Mouse (Mus musculus) gastrocnemius, postnatal 14 days (tissue): ENCODE measurements around the gene Fbxo17. TPM values are rescaled to one million over a fixed set of nuclear protein-coding genes. Genes with fewer than 3 reads are reported as not detected.
A peak's percentile ranks its signal among the peaks of the same experiment; 100 is the strongest.

Experiments
- DNase-seq: peaks from one replicate; pipeline ENCODE4 v3.0.0; 2021; ENCODE audit warnings: mixed read lengths
- intact Hi-C: fragments of 180-260 bp; cut with DNase I; formaldehyde crosslinking; loops from one replicate; pipeline ENCODE4 v1.15.1; 2025; ENCODE audit warnings: low total_unique reads
- total RNA-seq, 2 experiments: library from RNA; stranded (reverse); gene quantifications; 2 replicates each; pipeline ENCODE4 v1.2.3; 2021

Fbxo17 gene
- total RNA-seq, 2 experiments from 2014 or later, result 5.6 to 7.3 TPM

GRCm38 (mm10) chr7:28714667-28715066 lies 1.9 kb upstream of the Fbxo17 start:
- intact Hi-C loops, result no loop called here
- no peak for DNase-seq

- DNase-seq, result no peak
- intact Hi-C loops, result no loop called here
Measured at GRCm38 (mm10) chr7:28715598-28715997, 1.0 kb upstream of the Fbxo17 start.

GRCm38 (mm10) chr7:28717726-28718125 lies 1.1 kb downstream of the Fbxo17 start:
- intact Hi-C loops, result no loop called here

GRCm38 (mm10) chr7:28719159-28719558 lies 2.6 kb downstream of the Fbxo17 start:
- intact Hi-C loops, result no loop called here

More at GRCm38 (mm10) chr7:28717726-28718125, 1.1 kb downstream of the Fbxo17 start:
- no peak for DNase-seq

GRCm38 (mm10) chr7:28719650-28720049 lies 3.0 kb downstream of the Fbxo17 start:
- no peak for DNase-seq
- intact Hi-C loops, result loop anchor here (10.0 kb wide), 1 partner anchor 155 kb away; no protein-coding TSS in a partner anchor

More at GRCm38 (mm10) chr7:28719159-28719558, 2.6 kb downstream of the Fbxo17 start:
- DNase-seq, result no peak

- no peak for DNase-seq
- intact Hi-C loops, result loop anchor here (10.0 kb wide), 1 partner anchor 156 kb away; no protein-coding TSS in a partner anchor
Measured at GRCm38 (mm10) chr7:28720753-28721537, 4.3 kb downstream of the Fbxo17 start.

- DNase-seq, result no peak
- intact Hi-C loops, result loop anchor here (10.0 kb wide), 1 partner anchor 157 kb away; no protein-coding TSS in a partner anchor
Measured at GRCm38 (mm10) chr7:28722079-28722478, 5.5 kb downstream of the Fbxo17 start.

- intact Hi-C loops, result loop anchor here (10.0 kb wide), 1 partner anchor 160 kb away; no protein-coding TSS in a partner anchor
- no peak for DNase-seq
Measured at GRCm38 (mm10) chr7:28724613-28725012, 8.0 kb downstream of the Fbxo17 start.

GRCm38 (mm10) chr7:28726600-28726999 lies 10.0 kb downstream of the Fbxo17 start:
- peak; percentile 77 for DNase-seq
- intact Hi-C loops, result loop anchor here (10.0 kb wide), 1 partner anchor 162 kb away; no protein-coding TSS in a partner anchor

GRCm38 (mm10) chr7:28727649-28728340 lies 11.2 kb downstream of the Fbxo17 start:
- intact Hi-C loops, result loop anchor here (10.0 kb wide), 1 partner anchor 163 kb away; no protein-coding TSS in a partner anchor
- peak; percentile 41 for DNase-seq

GRCm38 (mm10) chr7:28732341-28733142 lies 15.9 kb downstream of the Fbxo17 start:
- peak; percentile 44 for DNase-seq
- intact Hi-C loops, result no loop called here

- DNase-seq, result no peak
- intact Hi-C loops, result no loop called here
Measured at GRCm38 (mm10) chr7:28733211-28733610, 16.6 kb downstream of the Fbxo17 start.

GRCm38 (mm10) chr7:28735701-28736100 lies 19.1 kb downstream of the Fbxo17 start:
- no peak for DNase-seq
- intact Hi-C loops, result no loop called here

GRCm38 (mm10) chr7:28739829-28740228 lies 23.2 kb downstream of the Fbxo17 start:
- no peak for DNase-seq
- intact Hi-C loops, result no loop called here

- intact Hi-C loops, result no loop called here
- DNase-seq, result no peak
Measured at GRCm38 (mm10) chr7:28740949-28741348, 24.3 kb downstream of the Fbxo17 start.

GRCm38 (mm10) chr7:28741368-28741708 lies 24.7 kb downstream of the Fbxo17 start:
- no peak for DNase-seq
- intact Hi-C loops, result no loop called here

GRCm38 (mm10) chr7:28741709-28742438 lies 25.3 kb downstream of the Fbxo17 start, which contains the start of the genes Mrps12 and Sars2:
TSS of gene Mrps12 (minus strand) at chr7:28741820.
TSS of gene Sars2 (plus strand) at chr7:28741992.
- DNase-seq, result peak; percentile 93
- intact Hi-C loops, result no loop called here

- intact Hi-C loops, result no loop called here
- DNase-seq, result no peak
Measured at GRCm38 (mm10) chr7:28749935-28750334, 33.3 kb downstream of the Fbxo17 start.

- intact Hi-C loops, result no loop called here
- DNase-seq, result no peak
Measured at GRCm38 (mm10) chr7:28756079-28756478, 39.5 kb downstream of the Fbxo17 start, which contains the start of gene Ccer2. TSS of gene Ccer2 (plus strand) at chr7:28756174.
